Mouse (Mus musculus): ENCODE measurements at regions not wholly inside any gene's neighbourhood (a gene's known extent, or its start where the extent isn't known, plus 50 kb on each side); places are given as distances from the start of the nearest gene placed in this dataset.

- CTCF ChIA-PET = no interaction called here
These were observed 87.1 kb downstream of the Ankrd50 start for GRCm38 (mm10) chr3:38397615-38397956.

GRCm38 (mm10) chr3:38396760-38397614 lies 87.7 kb downstream of the Ankrd50 start:
- ChIA-PET POLR2A (no interaction called here), CTCF (no interaction called here)

More at GRCm38 (mm10) chr3:38397615-38397956, 87.1 kb downstream of the Ankrd50 start:
- POLR2A ChIA-PET = no interaction called here

GRCm38 (mm10) chr3:38394308-38394707 lies 90.3 kb downstream of the Ankrd50 start:
- ChIA-PET CTCF (no interaction called here), POLR2A (no interaction called here)

- POLR2A ChIA-PET = no interaction called here
- CTCF ChIA-PET = no interaction called here
These were observed 95.0 kb downstream of the Ankrd50 start for GRCm38 (mm10) chr3:38389647-38390046.

- CTCF ChIA-PET = no interaction called here
- POLR2A ChIA-PET = no interaction called here
These were observed 95.7 kb downstream of the Ankrd50 start for GRCm38 (mm10) chr3:38388961-38389360.

GRCm38 (mm10) chr3:38382743-38383142 lies 101.9 kb downstream of the Ankrd50 start:
- ChIA-PET CTCF (no interaction called here), POLR2A (no interaction called here)

- CTCF ChIA-PET = no interaction called here
These were observed 103.0 kb downstream of the Ankrd50 start for GRCm38 (mm10) chr3:38381623-38382022.

GRCm38 (mm10) chr3:38373690-38374089 lies 111.0 kb downstream of the Ankrd50 start:
- CTCF ChIA-PET = no interaction called here
- POLR2A ChIA-PET = no interaction called here

More at GRCm38 (mm10) chr3:38381623-38382022, 103.0 kb downstream of the Ankrd50 start:
- POLR2A ChIA-PET = interaction anchor here in 1 of 4 experiments (0.7 kb wide), 1 partner anchor 113 kb away, joined by 4 read pairs; no protein-coding TSS in a partner anchor

- ChIA-PET POLR2A (no interaction called here), CTCF (no interaction called here)
These were observed 112.9 kb downstream of the Ankrd50 start for GRCm38 (mm10) chr3:38371702-38372101.

- POLR2A ChIA-PET = no interaction called here
- CTCF ChIA-PET = no interaction called here
These were observed 120.8 kb downstream of the Ankrd50 start for GRCm38 (mm10) chr3:38363888-38364287.

GRCm38 (mm10) chr3:38361411-38361810 lies 123.2 kb downstream of the Ankrd50 start:
- ChIA-PET POLR2A (no interaction called here), CTCF (no interaction called here)

- CTCF ChIA-PET = no interaction called here
- POLR2A ChIA-PET = no interaction called here
These were observed 123.7 kb downstream of the Ankrd50 start for GRCm38 (mm10) chr3:38360974-38361373.

- ChIA-PET CTCF (no interaction called here), POLR2A (no interaction called here)
These were observed 124.2 kb downstream of the Ankrd50 start for GRCm38 (mm10) chr3:38360421-38360921.

- POLR2A ChIA-PET = no interaction called here
These were observed 126.6 kb downstream of the Ankrd50 start for GRCm38 (mm10) chr3:38357905-38358491.

GRCm38 (mm10) chr3:38344283-38344682 lies 140.4 kb downstream of the Ankrd50 start:
- ChIA-PET POLR2A (no interaction called here), CTCF (no interaction called here)

More at GRCm38 (mm10) chr3:38357905-38358491, 126.6 kb downstream of the Ankrd50 start:
- CTCF ChIA-PET = no interaction called here

GRCm38 (mm10) chr3:38341666-38342065 lies 143.0 kb downstream of the Ankrd50 start:
- POLR2A ChIA-PET = no interaction called here
- CTCF ChIA-PET = no interaction called here

- POLR2A ChIA-PET = no interaction called here
- CTCF ChIA-PET = no interaction called here
These were observed 151.2 kb downstream of the Ankrd50 start for GRCm38 (mm10) chr3:38333321-38333910.

- ChIA-PET POLR2A (no interaction called here), CTCF (no interaction called here)
These were observed 153.5 kb downstream of the Ankrd50 start for GRCm38 (mm10) chr3:38331169-38331568.

- CTCF ChIA-PET = no interaction called here
- POLR2A ChIA-PET = no interaction called here
These were observed 157.4 kb downstream of the Ankrd50 start for GRCm38 (mm10) chr3:38327286-38327685.

GRCm38 (mm10) chr3:38326211-38326610 lies 158.4 kb downstream of the Ankrd50 start:
- POLR2A ChIA-PET = no interaction called here
- CTCF ChIA-PET = no interaction called here

- CTCF ChIA-PET = no interaction called here
- POLR2A ChIA-PET = no interaction called here
These were observed 160.0 kb downstream of the Ankrd50 start for GRCm38 (mm10) chr3:38324663-38325062.

Data from embryonic stem cell, embryonic (primary cell).